Comparison of ENCODE assay signal across 12 mouse cellular contexts in the genomic region with DNA sequence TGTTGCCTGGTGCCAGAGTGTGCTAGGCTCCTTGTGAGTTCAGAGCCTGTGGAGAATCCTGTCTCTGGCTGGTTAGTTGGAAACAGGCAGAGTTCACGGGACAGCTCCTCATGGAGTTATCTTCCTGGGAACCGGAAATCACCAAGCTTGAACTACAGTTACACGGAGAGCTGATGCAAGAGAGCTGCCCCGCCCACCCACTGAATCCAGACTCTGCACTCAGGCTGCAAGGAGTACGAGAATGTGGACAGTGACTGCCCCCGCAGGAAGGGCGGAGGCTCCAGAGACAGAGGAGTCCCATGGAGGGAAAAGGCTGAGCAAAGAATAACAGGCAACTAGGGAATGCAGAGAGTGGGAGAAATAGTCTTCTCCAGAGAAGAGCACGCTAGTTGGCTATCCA. TPM values are rescaled to one million over a fixed set of nuclear protein-coding genes. Genes with fewer than 3 reads are reported as not detected.
A peak's percentile ranks its signal among the peaks of the same experiment; 100 is the strongest.
DNase-seq lines count a peak whose midpoint lies in the region; ATAC-seq and TF ChIP-seq lines count a peak whose summit lies in the region.
"Had no signal": no experiment of that assay in that cellular context is flagged by ENCODE, and none has a peak within 500 bp of the region (broad histone marks: within the 10 kb centered on the region; RNA-seq: fewer than 3 reads in every experiment).

No protein-coding gene starts in this region.

- no peak for TF ChIP-seq POLR2A in cerebellum, adult 2 months (IDR thresholded peaks at IDR 0.05; ENCODE audit: borderline replicate concordance, insufficient read depth, low read length)

- H3K4me1 ChIP-seq in liver, postnatal 0 days (ENCODE audit: insufficient read depth), result no peaks in the 10 kb centered on the region
- no peaks in the 10 kb centered on the region for H3K4me1 ChIP-seq in cerebellum, adult 2 months (ENCODE audit: control insufficient read depth, insufficient read depth, low read length)
- H3K4me1 ChIP-seq: embryonic facial prominence, embryonic 12.5 days; midbrain, embryonic 12.5 days had no signal

- peak; percentile 48; the same call in 1 of the 2 replicates for ATAC-seq in liver, postnatal 0 days

- no peak overlapping the region for H3K9ac ChIP-seq in liver, postnatal 0 days (replicated peaks)
- H3K9ac ChIP-seq: embryonic facial prominence, embryonic 12.5 days; hindbrain, embryonic 12.5 days; midbrain, embryonic 12.5 days had no signal

- no peak overlapping the region for H3K4me3 ChIP-seq in liver, postnatal 0 days (ENCODE audit: low read depth, low read length)
- no peak overlapping the region for H3K4me3 ChIP-seq in cerebellum, adult 2 months (replicated peaks; ENCODE audit: insufficient read depth, low read depth, low read length)
- H3K4me3 ChIP-seq: embryonic facial prominence, embryonic 12.5 days; hindbrain, embryonic 12.5 days; midbrain, embryonic 12.5 days had no signal

- no peak overlapping the region for H3K27ac ChIP-seq in liver, postnatal 0 days (ENCODE audit: low read depth)
- no peak overlapping the region for H3K27ac ChIP-seq in cerebellum, adult 2 months (ENCODE audit: insufficient read depth, low read length)
- H3K27ac ChIP-seq: embryonic facial prominence, embryonic 12.5 days; hindbrain, embryonic 12.5 days; midbrain, embryonic 12.5 days had no signal

- TF ChIP-seq CTCF in liver, postnatal 0 days (IDR thresholded peaks at IDR 0.05; ENCODE audit: low read depth), result no peak
- no peak for TF ChIP-seq CTCF in cerebellum, adult 2 months (IDR thresholded peaks at IDR 0.05; ENCODE audit: borderline replicate concordance, insufficient read depth, low read depth, low read length)

- no peak overlapping the region for H3K4me2 ChIP-seq in liver, postnatal 0 days (ENCODE audit: low read depth, low read length)
- H3K4me2 ChIP-seq: embryonic facial prominence, embryonic 12.5 days; hindbrain, embryonic 12.5 days; midbrain, embryonic 12.5 days had no signal

- H3K36me3 ChIP-seq in liver, postnatal 0 days (replicated peaks; ENCODE audit: insufficient read depth, low read length), result no peaks in the 10 kb centered on the region
- H3K36me3 ChIP-seq: embryonic facial prominence, embryonic 12.5 days; hindbrain, embryonic 12.5 days; midbrain, embryonic 12.5 days had no signal

- WGBS in liver, postnatal 0 days (ENCODE audit: insufficient replicate concordance), result 46% methylated on average over 8 of the region's 8 CpGs
- WGBS in cerebellum, adult 2 months, result 64% methylated on average over 8 of the region's 8 CpGs

- intact Hi-C loops in heart, postnatal 10 days (cut with DNase I), result no loop called here

- H3K9me3 ChIP-seq in liver, postnatal 0 days (ENCODE audit: low read length), result no peaks in the 10 kb centered on the region
- H3K9me3 ChIP-seq: hindbrain, embryonic 12.5 days; midbrain, embryonic 12.5 days had no signal

- no peak for TF ChIP-seq EP300 in liver, postnatal 0 days (IDR thresholded peaks at IDR 0.05; ENCODE audit: low read depth)

- no peaks in the 10 kb centered on the region for H3K27me3 ChIP-seq in liver, postnatal 0 days (ENCODE audit: insufficient read depth, low read length)
- H3K27me3 ChIP-seq in cerebellum, adult 2 months (ENCODE audit: control insufficient read depth, insufficient read depth, low read length), result no peaks in the 10 kb centered on the region; the same call in 1 of the 2 replicates
- H3K27me3 ChIP-seq: embryonic facial prominence, embryonic 12.5 days had no signal

- DNase-seq in 3T3-L1 (ENCODE audit: low read depth, low spot score), result peak; percentile 52
- peak; percentile 62 for DNase-seq in MN1 (ENCODE audit: low spot score)
- DNase-seq in heart, postnatal 10 days, result peak; percentile 60 to 63
- DNase-seq in liver, postnatal 0 days, result peak; percentile 53
- DNase-seq in layer of hippocampus, postnatal 10 days (ENCODE audit: low spot score in 2 of 2), result no peak
- DNase-seq in cerebellum, adult 2 months, result no peak
- no peak for DNase-seq in Muller cell, postnatal 12 days (ENCODE audit: inconsistent ontology term)
- DNase-seq in adrenal gland, postnatal 25 days, result no peak
- DNase-seq: spleen, adult 18-20 months had no signal

RNA-seq across cellular contexts. Expression of a gene that starts 14.7 kb away (rescaled TPM):
- under 1 TPM in 1 of 2 experiments, not detected in 1; 0.10 TPM for total RNA-seq in heart, postnatal 10 days (2021)
- not detected in 2 replicates for polyA plus RNA-seq in liver, postnatal 0 days (2015; fragmentation: Nextera tagmentation; extraction: Ambion mirVana)
- not detected for total RNA-seq in layer of hippocampus, postnatal 10 days (2021)
- 0.38 and 0.44 TPM in 2 replicates for polyA plus RNA-seq in cerebellum, adult 2 months (2012; rRNA removed)
- total RNA-seq in adrenal gland, postnatal 25 days (2021), result not detected in 2 replicates

RNA-seq across cellular contexts. Expression of a gene that starts 28.5 kb away (rescaled TPM):
- 10 to 100 TPM; 41.9 to 47.0 TPM for total RNA-seq in heart, postnatal 10 days (2021)
- 0.06 and 0.14 TPM in 2 replicates for polyA plus RNA-seq in liver, postnatal 0 days (2015; fragmentation: Nextera tagmentation; extraction: Ambion mirVana)
- total RNA-seq in layer of hippocampus, postnatal 10 days (2021), result under 1 TPM; 0.38 to 0.41 TPM
- polyA plus RNA-seq in cerebellum, adult 2 months (2012; rRNA removed), result 0.18 and 0.21 TPM in 2 replicates
- 0.67 TPM in 1 of 2 replicates, not detected in the other for total RNA-seq in adrenal gland, postnatal 25 days (2021)

RNA-seq across cellular contexts. Expression of a gene that starts 44.3 kb away (rescaled TPM):
- total RNA-seq in heart, postnatal 10 days (2021), result not detected
- not detected in 2 replicates for polyA plus RNA-seq in liver, postnatal 0 days (2015; fragmentation: Nextera tagmentation; extraction: Ambion mirVana)
- not detected for total RNA-seq in layer of hippocampus, postnatal 10 days (2021)
- polyA plus RNA-seq in cerebellum, adult 2 months (2012; rRNA removed), result not detected in 2 replicates
- not detected in 2 replicates for total RNA-seq in adrenal gland, postnatal 25 days (2021)
- polyA plus RNA-seq: hindbrain, embryonic 12.5 days had no signal

Comparison
In these comparisons a context has a peak if more than half of its experiments do, and no peak if none do; other contexts are left out.
1. DNase-seq: peak in 3T3-L1 (single experiment), MN1 (single experiment), heart, postnatal 10 days (2 of 2) and liver, postnatal 0 days (single experiment); none in layer of hippocampus, postnatal 10 days (0 of 2), cerebellum, adult 2 months (0 of 2), Muller cell, postnatal 12 days (single experiment) and adrenal gland, postnatal 25 days (single experiment).
2. RNA of a gene that starts 28.5 kb away (total RNA-seq): 41.9 to 47.0 TPM in heart, postnatal 10 days; 0.67 TPM in adrenal gland, postnatal 25 days and 0.38 to 0.41 TPM in layer of hippocampus, postnatal 10 days; every median in the first group is over 10 times any median in the second.